Mouse (Mus musculus) CH12.LX (cell line): ENCODE results near the gene Polr2b. TPM values are rescaled to one million over a fixed set of nuclear protein-coding genes. Genes with fewer than 3 reads are reported as not detected.

Experiments
- DNase-seq: peaks from one replicate; pipeline ENCODE4 v3.0.0-alpha.2; 2013; ENCODE audit errors: extremely low read depth
- H3K27ac ChIP-seq: 2 replicates; pipeline ENCODE4 v1.5.1; 2012; ENCODE audit warnings: low read depth, mild to moderate bottlenecking, control low read depth, moderate library complexity; ENCODE audit not compliant: insufficient read depth
- H3K27me3 ChIP-seq: replicated peaks from 2 replicates; pipeline ENCODE3; 2012; ENCODE audit warnings: inconsistent platforms
- H3K36me3 ChIP-seq, 2 experiments: replicated peaks in 1 of 2; 2 replicates each; pipeline versions ENCODE3 to v1.6.1; 2012; ENCODE audit warnings: inconsistent platforms in 1 of 2, low read length in 1 of 2, mild to moderate bottlenecking in 1 of 2, mixed read lengths in 1 of 2, moderate library complexity in 1 of 2; ENCODE audit not compliant: control insufficient read depth in 1 of 2, insufficient read depth in 1 of 2
- H3K4me1 ChIP-seq, 2 experiments: 2 replicates each; pipeline ENCODE4 v1.6.1; 2012; ENCODE audit warnings: inconsistent platforms in 1 of 2, moderate library complexity in 1 of 2; ENCODE audit not compliant: insufficient read depth in 2 of 2, control insufficient read depth in 1 of 2
- H3K4me2 ChIP-seq: 2 replicates; pipeline ENCODE4 v1.6.1; 2012; ENCODE audit warnings: low read depth, mild to moderate bottlenecking, control low read depth; ENCODE audit not compliant: poor library complexity, insufficient read depth, severe bottlenecking
- H3K4me3 ChIP-seq, 3 experiments: fragments of 150-350 bp in 1 of 3; sonication (generic) in 1 of 3; replicated peaks in 1 of 3; 2 replicates each; pipeline versions ENCODE3 to v1.5.1; 2011 to 2012; ENCODE audit warnings: low read depth in 2 of 3, low read length in 2 of 3, mild to moderate bottlenecking in 2 of 3, moderate library complexity in 2 of 3, control low read depth in 1 of 3, improper control_type of control experiment in 1 of 3, inconsistent platforms in 1 of 3, mixed read lengths in 1 of 3; ENCODE audit not compliant: poor library complexity in 1 of 3
- H3K79me2 ChIP-seq: replicated peaks from 2 replicates; pipeline ENCODE4 v1.6.1; 2012; ENCODE audit warnings: mild to moderate bottlenecking, moderate library complexity; ENCODE audit not compliant: control insufficient read depth, poor library complexity, insufficient read depth, severe bottlenecking; ENCODE audit errors: extremely low read depth
- H3K9ac ChIP-seq: 2 replicates; pipeline ENCODE4 v1.6.1; 2012; ENCODE audit warnings: low read depth, mild to moderate bottlenecking, control low read depth, moderate library complexity; ENCODE audit not compliant: insufficient read depth
- H3K9me3 ChIP-seq: replicated peaks from 2 replicates; pipeline ENCODE3; 2012; ENCODE audit warnings: low read length, inconsistent platforms, mixed read lengths
- BHLHE40 ChIP-seq: IDR thresholded peaks from 2 replicates; pipeline ENCODE4 v1.6.1; 2011; ENCODE audit warnings: mild to moderate bottlenecking, low read depth, low read length, improper control_type of control experiment
- CHD2 ChIP-seq: IDR thresholded peaks from 2 replicates; pipeline ENCODE4 v1.6.1; 2011; ENCODE audit warnings: low read length, improper control_type of control experiment
- EP300 ChIP-seq: IDR thresholded peaks from 2 replicates; pipeline ENCODE4 v1.6.1; 2011; ENCODE audit warnings: low read length, improper control_type of control experiment
- ETS1 ChIP-seq: conservative IDR thresholded peaks from 2 replicates; pipeline ENCODE4 v1.6.1; 2012; ENCODE audit warnings: low read depth, mild to moderate bottlenecking, inconsistent platforms, low read length, improper control_type of control experiment, moderate library complexity
- GABPA ChIP-seq: IDR thresholded peaks from 2 replicates; pipeline ENCODE4 v1.6.1; 2012; ENCODE audit warnings: low read depth, low read length, improper control_type of control experiment, inconsistent platforms; ENCODE audit not compliant: insufficient replicate concordance
- IRF4 ChIP-seq: IDR thresholded peaks from 2 replicates; pipeline ENCODE4 v1.6.1; 2014; ENCODE audit warnings: low read depth, mild to moderate bottlenecking, inconsistent platforms, low read length, improper control_type of control experiment
- JUN ChIP-seq: IDR thresholded peaks from 2 replicates; pipeline ENCODE4 v1.6.1; 2011; ENCODE audit warnings: low read depth, mild to moderate bottlenecking, low read length, improper control_type of control experiment, moderate library complexity; ENCODE audit not compliant: insufficient read depth
- MAX ChIP-seq: IDR thresholded peaks from 2 replicates; pipeline ENCODE4 v1.6.1; 2011; ENCODE audit warnings: low read length, improper control_type of control experiment
- MXI1 ChIP-seq: IDR thresholded peaks from 2 replicates; pipeline ENCODE4 v1.6.1; 2011; ENCODE audit warnings: mild to moderate bottlenecking, low read depth, low read length, improper control_type of control experiment
- MYC ChIP-seq: IDR thresholded peaks from 2 replicates; pipeline ENCODE4 v1.6.1; 2011; ENCODE audit warnings: low read depth, mild to moderate bottlenecking, improper control_type of control experiment, low read length
- NELFE ChIP-seq: IDR thresholded peaks from 2 replicates; pipeline ENCODE4 v1.6.1; 2011; ENCODE audit warnings: low read depth, low read length, improper control_type of control experiment
- PAX5 ChIP-seq: IDR thresholded peaks from 2 replicates; pipeline ENCODE4 v1.6.1; 2012; ENCODE audit warnings: low read length, inconsistent platforms, mixed read lengths
- POLR2A ChIP-seq: IDR thresholded peaks from 2 replicates; pipeline ENCODE4 v1.6.1; 2011; ENCODE audit warnings: low read depth, mild to moderate bottlenecking, improper control_type of control experiment, low read length
- RCOR1 ChIP-seq: conservative IDR thresholded peaks from 2 replicates; pipeline ENCODE4 v1.6.1; 2012; ENCODE audit warnings: low read depth, mild to moderate bottlenecking, inconsistent platforms, low read length, improper control_type of control experiment
- TCF12 ChIP-seq: IDR thresholded peaks from 2 replicates; pipeline ENCODE4 v1.6.1; 2014; ENCODE audit warnings: low read depth, mild to moderate bottlenecking, inconsistent platforms, low read length, improper control_type of control experiment
- UBTF ChIP-seq: IDR thresholded peaks from 2 replicates; pipeline ENCODE4 v1.6.1; 2012; ENCODE audit warnings: low read depth, mild to moderate bottlenecking, inconsistent platforms, low read length, improper control_type of control experiment, moderate library complexity
- USF2 ChIP-seq: conservative IDR thresholded peaks from 2 replicates; pipeline ENCODE4 v1.6.1; 2011; ENCODE audit warnings: low read depth, low read length, improper control_type of control experiment
- dilution Hi-C: fragments of 300-500 bp; cut with MboI; formaldehyde crosslinking; loops from 2 replicates; pipeline ENCODE4 v1.14.3; 2020; ENCODE audit warnings: low sequenced_read_pairs; ENCODE audit not compliant: extremely low pct_unique_long_range_greater_than_20kb, extremely low pct_ligation_motif_present
- in situ Hi-C: fragments of 300-500 bp; cut with MboI; formaldehyde crosslinking; loops from 3 replicates; pipeline ENCODE4 v1.14.3; 2019; ENCODE audit warnings: low sequenced_read_pairs, low pct_ligation_motif_present, low pct_unique_long_range_greater_than_20kb, mixed read lengths
- polyA plus RNA-seq: library from polyadenylated mRNA; unstranded; fragments of >175 nt; gene quantifications from 2 replicates; pipeline ENCODE4 v1.2.1, GENCODE M21; 2012; ENCODE audit warnings: low read depth; ENCODE audit not compliant: insufficient read length
- total RNA-seq, 2 experiments: library from RNA; depleted of rRNA; stranded (reverse); fragments of 300-350 nt in 1 of 2; fragments of >200 nt in 1 of 2; gene quantifications; 2 replicates each; pipeline ENCODE4 v1.2.3; 2012 to 2014

Polr2b gene
- total and polyA plus RNA-seq, 3 experiments = 88.0 to 133 (median 119) TPM

GRCm38 (mm10) chr5:77368194-77368593, 58.2 kb downstream of the Polr2b start:
- in situ Hi-C loops (loop anchor here (25.0 kb wide), 1 partner anchor 419 kb away; no protein-coding TSS in a partner anchor), dilution Hi-C loops (no loop called here)
- H3K4me1 ChIP-seq = peaks cover 32 to 72% of the 10 kb centered on the region in 2 experiments
- H3K9ac ChIP-seq = peak overlapping the region; percentile 49
- H3K36me3 ChIP-seq = no peaks in the 10 kb centered on the region
- H3K4me2 ChIP-seq = peak overlapping the region; percentile 76
- H3K9me3 ChIP-seq = no peaks in the 10 kb centered on the region
- no peak overlapping the region for H3K4me3 ChIP-seq
- DNase-seq = peak; percentile 79
- no peaks in the 10 kb centered on the region for H3K79me2 ChIP-seq
- H3K27me3 ChIP-seq = no peaks in the 10 kb centered on the region
- TF ChIP-seq TCF12 = peak; percentile 67; the same call in 1 of the 2 replicates
- no peak for TF ChIP-seq JUN
- TF ChIP-seq ETS1 = 0 out of 2 replicates have a peak, but pooled peaks have one; percentile 42
- TF ChIP-seq BHLHE40 = peak; percentile 68
- H3K27ac ChIP-seq = peak overlapping the region; percentile 70; the same call in 1 of the 2 replicates

- TF ChIP-seq JUN (no peak), IRF4 (no peak), EP300 (no peak), CHD2 (no peak), NELFE (no peak), TCF12 (no peak), MAX (no peak), GABPA (no peak), PAX5 (no peak), USF2 (no peak), MYC (no peak), UBTF (no peak), POLR2A (no peak), MXI1 (no peak), RCOR1 (no peak)
- H3K4me1 ChIP-seq = peaks cover 35 to 77% of the 10 kb centered on the region in 2 experiments
- H3K27me3 ChIP-seq = no peaks in the 10 kb centered on the region
- no peak overlapping the region for H3K27ac ChIP-seq
- no peak overlapping the region for H3K4me3 ChIP-seq
- no peaks in the 10 kb centered on the region for H3K36me3 ChIP-seq
- DNase-seq = no peak
- no peak overlapping the region for H3K9ac ChIP-seq
- in situ Hi-C loops (loop anchor here (25.0 kb wide), 1 partner anchor 418 kb away; no protein-coding TSS in a partner anchor), dilution Hi-C loops (no loop called here)
- no peaks in the 10 kb centered on the region for H3K79me2 ChIP-seq
- no peaks in the 10 kb centered on the region for H3K9me3 ChIP-seq
- no peak overlapping the region for H3K4me2 ChIP-seq
These were observed 59.4 kb downstream of the Polr2b start for GRCm38 (mm10) chr5:77369394-77369793.
